Mouse (Mus musculus): ENCODE data around the gene Crx.

Gene Crx

GRCm38 (mm10) chr7:15839578-15839977 is 40.2 kb downstream of the Crx start, which contains the start of gene Obox6:
Obox6 (minus strand) TSS chr7:15839678.
- no peak for DNase-seq

All from embryo, embryonic 11 days (tissue).